Mouse (Mus musculus) heart, embryonic 10.5 days (tissue): ENCODE results near the gene Gm20388. TPM values are rescaled to one million over a fixed set of nuclear protein-coding genes. Genes with fewer than 3 reads are reported as not detected.
A peak's percentile ranks its signal among the peaks of the same experiment; 100 is the strongest.

ENCODE experiments used
- DNase-seq: peaks from one replicate; pipeline ENCODE4 v3.0.0-alpha.2; 2017; ENCODE audit warnings: low spot score
- H3K27ac ChIP-seq: fragments of 300-500 bp; sonication (generic); 2 replicates; pipeline ENCODE4 v1.5.1; 2016; ENCODE audit warnings: mild to moderate bottlenecking
- H3K27me3 ChIP-seq: fragments of 300-500 bp; sonication (generic); 2 replicates; pipeline ENCODE4 v1.6.1; 2016; ENCODE audit warnings: mild to moderate bottlenecking; ENCODE audit not compliant: poor library complexity, insufficient read depth, severe bottlenecking
- H3K36me3 ChIP-seq: fragments of 300-500 bp; sonication (generic); 2 replicates; pipeline ENCODE4 v1.6.1; 2016; ENCODE audit warnings: mild to moderate bottlenecking, moderate library complexity
- H3K4me1 ChIP-seq: fragments of 300-500 bp; sonication (generic); 2 replicates; pipeline ENCODE4 v1.6.1; 2016; ENCODE audit warnings: mild to moderate bottlenecking
- H3K4me3 ChIP-seq: fragments of 300-500 bp; sonication (generic); 2 replicates; pipeline ENCODE4 v1.5.1; 2016; ENCODE audit warnings: mild to moderate bottlenecking, moderate library complexity
- H3K9me3 ChIP-seq: fragments of 300-500 bp; sonication (generic); 2 replicates; pipeline ENCODE4 v1.6.1; 2016; ENCODE audit warnings: mild to moderate bottlenecking, moderate library complexity
- WGBS: fragments of 180-500 bp; shearing (Covaris S2); methylation state at CpG from one replicate; pipeline ENCODE4 v1.1.7; 2016; 5-methylcytosine and 5-hydroxymethylcytosine counted together
- polyA plus RNA-seq: library from polyadenylated mRNA; unstranded; fragments of >200 nt; fragmentation: Nextera tagmentation; extraction: Ambion mirVana; gene quantifications from 2 replicates; pipeline ENCODE4 v1.2.1, GENCODE M21; 2016

The Gm20388 gene
- polyA plus RNA-seq, 1 experiment from 2014 or later, result 4.5 TPM

DNA sequence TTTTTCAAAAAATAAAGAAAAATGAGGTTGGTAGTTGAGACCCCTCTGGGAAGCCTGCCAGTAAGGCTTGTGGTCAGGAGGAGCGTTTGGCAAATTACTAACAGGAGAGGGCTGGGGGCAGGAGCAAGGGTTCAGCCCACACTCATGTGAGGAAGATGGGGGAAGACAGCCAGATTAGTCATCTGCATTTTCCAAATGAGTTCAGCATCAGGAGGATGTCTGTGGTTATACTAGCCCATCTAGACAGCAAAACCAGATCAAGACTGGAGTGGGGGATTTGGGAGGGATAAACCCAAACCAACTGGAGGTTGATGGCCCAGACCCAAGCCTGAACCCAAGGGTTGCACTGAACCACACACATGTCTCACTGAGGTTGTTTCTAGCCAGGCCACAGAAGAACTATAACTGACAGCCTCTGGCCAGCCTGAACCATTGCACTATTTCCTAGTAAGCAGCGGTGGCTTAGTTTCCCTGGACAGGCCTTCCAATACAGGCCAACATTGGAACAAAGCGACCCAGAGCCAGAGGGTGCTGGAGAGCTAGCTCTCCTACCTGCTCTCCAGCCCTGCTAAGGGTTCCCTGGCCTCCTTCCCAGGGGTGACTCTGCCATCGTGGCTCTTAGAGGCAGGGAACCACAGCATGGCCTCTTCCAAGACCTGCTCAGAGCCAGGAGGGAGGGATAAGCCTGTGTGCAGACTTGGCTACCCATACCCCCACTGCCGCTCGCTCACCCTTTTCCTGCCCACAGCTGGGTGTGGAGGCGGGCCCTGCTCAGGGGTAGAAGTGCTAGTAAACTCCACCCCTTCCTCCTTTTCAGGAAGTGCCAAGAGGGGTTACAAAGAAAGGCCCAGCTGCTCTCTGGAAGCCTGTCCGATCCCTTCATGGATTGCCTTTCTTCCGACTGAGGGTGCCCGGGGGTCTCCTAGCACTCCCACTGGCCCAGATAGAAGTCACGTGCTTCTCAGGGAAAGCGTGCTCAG lies 2645.7 kb downstream of the Gm20388 start:
- H3K27me3 ChIP-seq, result no peaks in the 10 kb centered on the region
- H3K27ac ChIP-seq, result peak overlapping the region; percentile 87

DNA sequence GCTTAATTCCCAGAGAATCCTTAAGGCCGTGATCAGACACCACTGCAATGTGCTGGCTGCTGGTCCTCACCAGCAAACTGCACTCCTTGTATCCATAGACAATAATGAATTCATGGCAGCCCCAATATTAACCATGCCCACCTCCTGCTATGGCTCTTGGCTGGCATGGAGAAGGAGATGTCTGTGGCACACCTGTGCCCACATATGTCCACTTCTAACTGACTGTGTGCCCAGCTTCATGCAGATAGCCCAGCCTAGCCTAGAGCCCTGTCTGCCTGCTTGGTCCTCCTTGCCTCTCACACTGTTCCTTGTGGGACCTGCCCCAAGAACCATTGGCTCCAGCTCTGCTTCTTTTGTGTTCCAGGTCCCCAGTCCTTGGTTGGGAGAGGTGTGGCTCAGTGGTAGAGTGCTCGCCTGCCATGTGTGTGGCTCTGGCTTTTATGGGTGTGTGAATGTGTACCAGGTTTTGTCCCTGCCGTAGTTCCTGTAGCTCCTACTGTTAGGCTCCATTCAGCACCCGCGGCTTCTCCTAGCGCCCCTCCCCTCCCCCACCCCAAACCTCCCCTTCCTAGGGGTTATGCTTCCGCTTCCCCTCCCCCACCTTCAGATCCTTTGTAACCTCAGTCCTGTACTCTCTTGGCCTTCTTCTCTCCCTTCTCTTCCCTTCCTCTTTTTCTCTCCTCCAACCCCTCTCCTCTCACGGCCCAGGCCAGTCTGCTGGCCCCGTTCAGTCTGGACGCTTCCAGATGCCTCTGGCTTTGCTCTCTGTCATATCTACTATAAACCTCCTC lies 2646.8 kb downstream of the Gm20388 start:
- no peaks in the 10 kb centered on the region for H3K27me3 ChIP-seq
- DNase-seq, result no peak
- H3K4me3 ChIP-seq, result no peak overlapping the region
- H3K9me3 ChIP-seq, result no peaks in the 10 kb centered on the region
- WGBS, result 35% methylated on average over 10 of the region's 10 CpGs
- H3K27ac ChIP-seq, result peak overlapping the region; percentile 87
- H3K36me3 ChIP-seq, result no peaks in the 10 kb centered on the region
- peaks cover 34% of the 10 kb centered on the region for H3K4me1 ChIP-seq

More for the DNA sequence above, 2645.7 kb downstream of the Gm20388 start:
- WGBS, result 56% methylated on average over 12 of the region's 12 CpGs
- Histone ChIP-seq H3K4me1 (peaks cover 42% of the 10 kb centered on the region), H3K36me3 (no peaks in the 10 kb centered on the region), H3K4me3 (peak overlapping the region; percentile 19), H3K9me3 (no peaks in the 10 kb centered on the region)
- DNase-seq, result no peak

DNA sequence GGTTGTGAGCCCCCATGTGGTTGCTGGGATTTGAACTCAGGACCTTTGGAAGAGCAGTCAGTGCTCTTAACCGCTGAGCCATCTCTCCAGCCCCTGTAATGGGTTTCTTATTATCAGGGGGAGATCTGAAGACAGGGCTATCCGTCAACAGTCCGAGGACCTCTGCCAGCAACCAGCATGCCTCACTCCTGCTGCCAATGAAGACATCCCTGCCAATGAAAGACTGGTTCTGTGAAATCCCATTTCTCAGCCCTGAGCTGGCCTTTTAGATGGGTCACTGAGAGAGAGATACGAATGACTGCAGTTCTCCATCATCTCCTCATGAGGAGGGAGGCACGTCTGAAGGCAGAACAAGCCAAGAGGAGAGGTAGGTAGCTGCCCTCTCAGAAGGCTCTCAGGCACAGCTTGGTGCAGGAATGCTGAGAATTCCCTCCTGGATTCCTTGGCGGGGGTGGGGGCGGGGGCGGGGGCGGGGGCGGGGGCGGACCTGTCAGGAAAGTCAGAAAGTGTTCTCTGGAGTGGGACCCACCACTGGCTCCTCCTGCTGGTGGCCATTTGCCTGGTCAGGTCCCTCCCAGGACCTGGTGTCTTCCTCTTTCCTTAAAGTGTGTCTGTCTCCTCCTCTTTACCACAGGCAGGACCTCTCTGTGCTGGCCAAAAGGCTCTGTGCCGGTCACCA lies 2648.2 kb downstream of the Gm20388 start:
- Histone ChIP-seq H3K36me3 (no peaks in the 10 kb centered on the region), H3K9me3 (no peaks in the 10 kb centered on the region), H3K4me3 (peak overlapping the region; percentile 6; the same call in 1 of the 2 replicates), H3K27me3 (no peaks in the 10 kb centered on the region), H3K27ac (peak overlapping the region; percentile 86), H3K4me1 (peaks cover 34% of the 10 kb centered on the region)
- 15% methylated on average over 8 of the region's 12 CpGs for WGBS
- peak; percentile 90 for DNase-seq

DNA sequence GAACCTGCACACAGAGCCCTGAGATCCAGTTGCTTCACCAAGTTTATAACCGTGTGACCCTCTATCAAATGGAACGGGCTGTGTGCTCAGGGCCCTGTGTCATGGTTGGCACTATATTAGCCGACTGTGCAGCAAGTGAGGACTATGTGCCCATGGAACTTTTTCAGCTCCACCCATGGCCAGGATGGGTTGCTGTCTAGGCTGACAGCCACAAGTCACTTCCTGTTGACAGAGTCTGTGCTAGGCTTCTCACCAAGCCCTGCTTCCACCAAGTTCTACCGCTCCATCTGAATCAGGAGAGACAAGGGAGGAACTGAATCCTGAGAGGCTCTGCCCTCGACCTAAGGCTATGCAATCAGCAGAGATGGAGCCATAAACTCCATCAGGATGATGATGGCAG lies 2650.6 kb downstream of the Gm20388 start:
- 74% methylated on average over 5 of the region's 5 CpGs for WGBS
- Histone ChIP-seq H3K27me3 (no peaks in the 10 kb centered on the region), H3K9me3 (no peaks in the 10 kb centered on the region), H3K27ac (no peak overlapping the region), H3K4me3 (no peak overlapping the region), H3K36me3 (0 out of 2 replicates have a peak, but pooled peaks cover 4% of the 10 kb centered on the region), H3K4me1 (peaks cover 31% of the 10 kb centered on the region)
- no peak for DNase-seq

DNA sequence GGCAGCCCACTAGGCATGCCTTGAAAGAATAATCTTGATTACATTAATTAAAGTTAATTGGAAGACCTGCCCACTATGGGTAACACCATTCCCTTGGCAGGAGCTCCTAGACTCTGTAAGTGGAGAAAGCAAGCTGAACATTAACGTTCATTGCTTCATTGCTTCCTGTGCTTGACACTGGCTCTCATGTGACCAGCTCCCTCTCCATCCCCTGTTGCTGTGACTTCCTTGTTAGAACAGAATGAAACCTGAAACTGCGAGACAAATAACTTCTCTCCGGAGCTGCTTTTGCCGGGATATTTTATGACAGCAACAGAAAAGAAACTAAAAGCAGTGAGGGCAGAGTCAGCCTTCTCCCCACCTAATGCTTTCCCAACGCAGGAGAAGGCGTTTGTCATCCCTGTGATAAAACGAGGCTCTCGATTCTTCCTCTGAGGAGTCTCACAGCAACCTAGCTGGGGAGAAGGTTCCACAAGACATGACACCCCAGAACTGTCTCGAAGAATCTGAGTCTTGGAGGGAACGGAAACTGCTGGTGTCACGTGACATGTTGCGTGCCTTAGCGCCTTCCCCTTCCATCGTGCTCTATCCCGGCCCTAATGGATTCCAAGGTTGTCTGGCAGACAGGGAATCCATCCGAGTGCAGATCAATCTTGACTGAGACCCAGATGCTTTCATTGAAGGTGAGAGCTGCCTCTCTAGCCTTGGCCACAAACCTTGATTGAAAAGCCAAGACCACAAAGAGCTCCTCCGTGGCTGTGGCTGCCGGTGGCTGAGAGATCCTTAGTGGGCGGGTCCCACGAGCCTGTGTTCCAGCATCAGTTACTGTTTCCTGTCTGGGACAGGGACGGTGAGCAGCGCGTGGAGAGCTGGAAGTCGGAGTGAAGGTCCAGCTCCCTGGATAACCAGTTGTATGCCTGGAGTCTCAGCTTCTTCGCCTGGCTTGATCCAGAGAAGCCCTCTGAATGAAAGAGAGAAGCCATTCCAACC lies 2654.0 kb downstream of the Gm20388 start:
- no peak for DNase-seq
- 81% methylated on average over 25 of the region's 25 CpGs for WGBS
- Histone ChIP-seq H3K27ac (0 out of 2 replicates have a peak overlapping the region, but pooled peaks have one; percentile 3), H3K4me3 (no peak overlapping the region), H3K4me1 (peaks cover 29% of the 10 kb centered on the region), H3K36me3 (peaks cover 11% of the 10 kb centered on the region), H3K9me3 (no peaks in the 10 kb centered on the region), H3K27me3 (no peaks in the 10 kb centered on the region)

- Histone ChIP-seq H3K27ac (peak overlapping the region; percentile 98), H3K9me3 (no peaks in the 10 kb centered on the region), H3K4me1 (peaks cover 37% of the 10 kb centered on the region), H3K27me3 (no peaks in the 10 kb centered on the region), H3K36me3 (peaks cover 33% of the 10 kb centered on the region), H3K4me3 (peak overlapping the region; percentile 96)
- 34% methylated on average over 6 of the region's 6 CpGs for WGBS
- DNase-seq, result no peak
Measured at GRCm38 (mm10) chr8:122566766-122567165, 2656.1 kb downstream of the Gm20388 start.

DNA sequence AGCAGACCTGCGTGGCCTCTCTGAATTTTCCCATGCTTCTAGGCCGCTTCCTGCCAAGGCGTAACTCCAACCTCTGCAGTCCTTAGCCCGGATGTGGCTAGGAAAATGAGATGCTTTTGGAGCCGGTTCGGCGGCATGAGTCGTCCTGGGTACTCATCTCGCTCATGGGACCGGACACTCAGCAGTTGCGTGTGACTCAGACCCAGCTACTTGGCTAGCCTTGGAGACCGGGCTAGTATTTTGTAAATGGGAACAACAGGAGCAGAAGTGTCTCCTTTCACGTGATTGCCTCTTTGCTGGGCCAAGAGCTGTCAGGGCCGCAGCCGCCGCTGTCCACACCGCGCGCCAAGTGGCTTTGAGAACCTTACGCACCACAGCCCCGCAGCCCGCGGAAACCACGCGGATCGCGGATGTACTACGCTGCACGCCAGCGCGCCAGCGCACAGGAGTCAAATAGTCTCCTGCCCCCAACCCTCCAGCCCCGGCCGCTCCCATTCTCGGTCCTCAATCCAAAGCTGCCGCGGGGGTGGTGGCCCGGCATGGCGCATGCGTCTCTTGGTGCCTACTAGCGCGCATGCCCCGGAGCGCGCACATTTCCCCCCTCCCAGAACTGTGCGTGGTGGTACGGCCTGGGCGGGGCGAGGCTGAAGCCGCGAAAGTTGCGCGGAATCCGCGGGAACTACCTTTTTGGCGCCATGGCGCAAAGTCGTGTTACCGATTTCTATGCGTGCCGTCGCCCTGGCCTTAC lies 2656.9 kb downstream of the Gm20388 start, which contains the start of gene Cdt1:
Gene Cdt1 (plus strand): TSS at position 655 of the 748 bp plus-strand sequence.
- peak within 1 kb of the TSS; percentile 96 for H3K4me3 ChIP-seq
- H3K27ac ChIP-seq, result peak within 1 kb of the TSS; percentile 98
- H3K4me1 ChIP-seq, result peaks cover 38% of the 10 kb centered on the region
- peaks cover 40% of the 10 kb centered on the region for H3K36me3 ChIP-seq
- no peaks in the 10 kb centered on the region for H3K9me3 ChIP-seq
- peak; percentile 98 for DNase-seq
- no peaks in the 10 kb centered on the region for H3K27me3 ChIP-seq
- under 1% methylated on average over 62 of the region's 62 CpGs for WGBS

GRCm38 (mm10) chr8:122568109-122568504 lies 2657.5 kb downstream of the Gm20388 start:
- H3K27me3 ChIP-seq, result no peaks in the 10 kb centered on the region
- under 1% methylated on average over 34 of the region's 34 CpGs for WGBS
- peak overlapping the region; percentile 96 for H3K4me3 ChIP-seq
- H3K36me3 ChIP-seq, result peaks cover 46% of the 10 kb centered on the region
- no peaks in the 10 kb centered on the region for H3K9me3 ChIP-seq
- H3K27ac ChIP-seq, result peak overlapping the region; percentile 98
- H3K4me1 ChIP-seq, result peaks cover 40% of the 10 kb centered on the region
- DNase-seq, result no peak

GRCm38 (mm10) chr8:122568881-122569309 lies 2658.3 kb downstream of the Gm20388 start:
- Histone ChIP-seq H3K9me3 (no peaks in the 10 kb centered on the region), H3K36me3 (peaks cover 54% of the 10 kb centered on the region), H3K27me3 (no peaks in the 10 kb centered on the region), H3K27ac (peak overlapping the region; percentile 98), H3K4me3 (peak overlapping the region; percentile 96), H3K4me1 (peaks cover 46% of the 10 kb centered on the region)
- DNase-seq, result no peak
- 23% methylated on average over 10 of the region's 10 CpGs for WGBS

DNA sequence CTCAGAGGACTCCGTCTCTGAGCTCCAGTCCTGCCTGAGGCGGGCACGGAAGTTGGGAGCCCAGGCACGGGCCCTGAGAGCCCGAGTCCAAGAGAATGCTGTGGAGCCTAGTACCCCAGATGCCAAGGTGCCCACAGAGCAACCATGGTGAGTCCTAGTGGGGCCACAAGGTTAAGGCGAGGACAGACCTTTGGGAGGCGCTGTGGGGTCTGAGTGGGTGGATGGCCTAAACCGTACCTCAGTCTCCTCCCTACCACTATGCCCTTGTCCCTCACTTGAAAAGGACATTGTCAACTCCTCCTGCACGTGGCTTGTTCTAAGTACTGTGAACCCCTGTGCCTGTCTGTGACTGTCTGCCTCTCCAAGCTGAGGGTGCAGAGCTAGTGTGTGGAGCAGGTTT lies 2658.7 kb downstream of the Gm20388 start:
- Histone ChIP-seq H3K9me3 (no peaks in the 10 kb centered on the region), H3K4me3 (peak overlapping the region; percentile 96), H3K27ac (peak overlapping the region; percentile 98), H3K4me1 (peaks cover 50% of the 10 kb centered on the region), H3K27me3 (no peaks in the 10 kb centered on the region), H3K36me3 (peaks cover 57% of the 10 kb centered on the region)
- DNase-seq, result no peak
- 72% methylated on average over 9 of the region's 9 CpGs for WGBS

DNA sequence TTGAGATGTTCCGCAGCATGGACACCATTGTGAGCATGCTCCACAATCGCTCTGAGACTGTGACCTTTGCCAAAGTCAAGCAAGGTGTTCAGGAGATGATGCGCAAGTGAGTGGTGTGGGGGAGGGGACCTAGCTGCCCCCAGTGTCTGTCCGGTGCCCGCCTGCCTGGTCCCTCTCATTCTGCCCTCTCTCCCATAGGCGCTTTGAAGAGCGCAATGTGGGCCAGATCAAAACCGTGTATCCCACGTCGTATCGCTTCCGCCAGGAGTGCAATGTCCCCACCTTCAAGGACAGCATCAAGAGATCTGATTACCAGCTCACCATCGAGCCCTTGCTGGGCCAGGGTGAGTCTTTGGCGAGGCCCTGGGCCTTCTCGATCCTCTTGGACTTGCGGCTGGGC lies 2659.4 kb downstream of the Gm20388 start:
- Histone ChIP-seq H3K9me3 (no peaks in the 10 kb centered on the region), H3K4me3 (peak overlapping the region; percentile 96), H3K27me3 (no peaks in the 10 kb centered on the region), H3K36me3 (peaks cover 58% of the 10 kb centered on the region), H3K27ac (no peak overlapping the region), H3K4me1 (peaks cover 56% of the 10 kb centered on the region)
- WGBS, result 95% methylated on average over 16 of the region's 16 CpGs
- no peak for DNase-seq
